Mouse (Mus musculus) heart, embryonic 14.5 days (tissue): ENCODE data around the gene Adgrg2. TPM values are rescaled to one million over a fixed set of nuclear protein-coding genes. Genes with fewer than 3 reads are reported as not detected.

Experiments used
- ATAC-seq: fragments of 200-750 bp; cut with Nextera tagmentation; 2 replicates; pipeline ENCODE4 v1.8.0; 2017; ENCODE audit warnings: low read depth, moderate TSS enrichment; ENCODE audit not compliant: insufficient number of reproducible peaks, insufficient read depth, low FRiP score
- H3K27ac ChIP-seq, 2 experiments: fragments of 200-500 bp in 1 of 2; fragments of 300-500 bp in 1 of 2; sonication (generic) in 1 of 2; replicated peaks in 1 of 2; 2 replicates each; pipeline ENCODE4 v1.5.1; 2012 to 2014; ENCODE audit warnings: low read depth in 2 of 2, low read length in 2 of 2, control low read depth in 1 of 2, mild to moderate bottlenecking in 1 of 2, mixed read lengths in 1 of 2; ENCODE audit not compliant: control insufficient read depth in 1 of 2, insufficient read depth in 1 of 2
- H3K27me3 ChIP-seq: fragments of 300-500 bp; sonication (generic); 2 replicates; pipeline ENCODE4 v1.6.1; 2014; ENCODE audit warnings: mild to moderate bottlenecking, low read length, control low read depth; ENCODE audit not compliant: control insufficient read depth, insufficient read depth
- H3K36me3 ChIP-seq: fragments of 300-500 bp; sonication (generic); 2 replicates; pipeline ENCODE4 v1.6.1; 2014; ENCODE audit warnings: mild to moderate bottlenecking, control low read depth, low read length, mixed read lengths; ENCODE audit not compliant: control insufficient read depth, insufficient read depth
- H3K4me1 ChIP-seq, 2 experiments: fragments of 200-500 bp in 1 of 2; fragments of 300-500 bp in 1 of 2; sonication (generic) in 1 of 2; 2 replicates each; pipeline ENCODE4 v1.6.1; 2012 to 2014; ENCODE audit warnings: low read length in 2 of 2, control low read depth in 1 of 2, mixed read lengths in 1 of 2; ENCODE audit not compliant: control insufficient read depth in 2 of 2, insufficient read depth in 2 of 2
- H3K4me2 ChIP-seq: fragments of 300-500 bp; sonication (generic); 2 replicates; pipeline ENCODE4 v1.6.1; 2014; ENCODE audit warnings: mild to moderate bottlenecking, low read length
- H3K4me3 ChIP-seq, 2 experiments: fragments of 200-500 bp in 1 of 2; fragments of 300-500 bp in 1 of 2; sonication (generic) in 1 of 2; 2 replicates each; pipeline ENCODE4 v1.5.1; 2012 to 2014; ENCODE audit warnings: low read length in 2 of 2, mild to moderate bottlenecking in 2 of 2, control low read depth in 1 of 2, low read depth in 1 of 2, moderate library complexity in 1 of 2; ENCODE audit not compliant: control insufficient read depth in 1 of 2, insufficient read depth in 1 of 2
- H3K9ac ChIP-seq: fragments of 300-500 bp; sonication (generic); 2 replicates; pipeline ENCODE4 v1.6.1; 2014; ENCODE audit warnings: mild to moderate bottlenecking, low read length
- H3K9me3 ChIP-seq: fragments of 300-500 bp; sonication (generic); 2 replicates; pipeline ENCODE4 v1.6.1; 2016; ENCODE audit warnings: low read length, control low read depth; ENCODE audit not compliant: control insufficient read depth
- WGBS: fragments of 180-500 bp; shearing (Covaris S2); extraction: QIAGEN DNeasy Blood & Tissue Kit; methylation state at CpG from one replicate; pipeline ENCODE4 v1.1.7; 2014; 5-methylcytosine and 5-hydroxymethylcytosine counted together
- polyA plus RNA-seq: library from polyadenylated mRNA; unstranded; fragments of >200 nt; fragmentation: Nextera tagmentation; extraction: Ambion mirVana; gene quantifications from 2 replicates; pipeline ENCODE4 v1.2.1, GENCODE M21; 2014

Gene Adgrg2
- polyA plus RNA-seq, 1 experiment from 2014 or later = 0.99 TPM

- Histone ChIP-seq H3K9ac (no peak overlapping the region), H3K4me2 (no peak overlapping the region), H3K36me3 (no peaks in the 10 kb centered on the region), H3K9me3 (no peaks in the 10 kb centered on the region), H3K27ac (no peak overlapping the region), H3K27me3 (no peaks in the 10 kb centered on the region), H3K4me1 (no peaks in the 10 kb centered on the region), H3K4me3 (no peak overlapping the region)
- no peak for ATAC-seq
- 68% methylated on average over 7 of the region's 7 CpGs for WGBS
Observed at GRCm38 (mm10) chrX:160418397-160418796, 27.9 kb downstream of the Adgrg2 start.

DNA sequence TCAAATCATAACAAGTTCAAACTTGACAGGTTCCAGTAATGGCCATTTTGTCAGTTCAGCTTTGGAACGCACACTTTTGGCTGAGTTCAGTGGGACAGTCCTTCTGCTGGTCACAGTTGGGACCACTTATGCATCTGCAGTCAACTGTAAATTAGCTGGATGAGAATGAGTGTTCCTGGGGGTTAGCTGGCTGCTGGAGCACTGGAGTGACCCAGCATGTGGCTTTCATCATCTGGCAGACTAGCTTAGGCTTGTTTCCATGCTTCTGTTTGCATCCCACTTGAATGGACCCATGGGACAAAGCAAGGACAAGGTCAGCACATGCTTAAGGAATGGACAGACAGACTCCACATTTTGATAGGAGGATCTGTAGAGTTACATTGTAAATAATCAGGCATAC lies 33.2 kb downstream of the Adgrg2 start:
- ATAC-seq = no peak
- no peak overlapping the region for H3K4me3 ChIP-seq
- H3K27ac ChIP-seq = no peak overlapping the region
- no peaks in the 10 kb centered on the region for H3K9me3 ChIP-seq
- WGBS = 72% methylated on average over 1 of the region's 1 CpGs
- H3K27me3 ChIP-seq = no peaks in the 10 kb centered on the region
- H3K4me2 ChIP-seq = no peak overlapping the region
- H3K4me1 ChIP-seq = no peaks in the 10 kb centered on the region
- H3K9ac ChIP-seq = no peak overlapping the region
- H3K36me3 ChIP-seq = no peaks in the 10 kb centered on the region

GRCm38 (mm10) chrX:160426486-160426885 lies 36.0 kb downstream of the Adgrg2 start:
- WGBS = 59% methylated on average over 1 of the region's 1 CpGs
- Histone ChIP-seq H3K9ac (no peak overlapping the region), H3K4me1 (no peaks in the 10 kb centered on the region), H3K36me3 (no peaks in the 10 kb centered on the region), H3K27ac (no peak overlapping the region), H3K27me3 (no peaks in the 10 kb centered on the region), H3K4me2 (no peak overlapping the region), H3K4me3 (no peak overlapping the region), H3K9me3 (no peaks in the 10 kb centered on the region)
- no peak for ATAC-seq

DNA sequence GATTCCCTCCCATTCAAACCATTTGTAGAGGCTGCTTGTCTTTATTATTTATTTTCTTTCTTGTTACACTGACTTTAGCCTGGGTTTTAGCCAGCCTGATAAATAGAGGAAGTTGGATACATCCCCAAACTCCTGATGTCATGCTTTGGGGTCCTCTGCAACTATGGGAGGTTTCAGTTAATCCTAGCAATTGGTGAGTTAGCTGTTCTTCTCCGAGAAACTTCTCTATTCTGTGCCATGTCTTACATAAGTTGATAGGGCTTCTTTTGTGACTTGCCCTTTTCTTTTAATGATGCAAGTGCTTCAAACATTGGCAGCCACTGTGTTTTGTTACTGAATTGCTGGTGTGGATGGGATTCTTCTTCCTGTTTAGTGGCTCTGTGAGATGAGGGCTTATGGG lies 36.4 kb downstream of the Adgrg2 start:
- Histone ChIP-seq H3K27ac (no peak overlapping the region), H3K4me1 (no peaks in the 10 kb centered on the region), H3K4me3 (no peak overlapping the region), H3K4me2 (no peak overlapping the region), H3K36me3 (no peaks in the 10 kb centered on the region), H3K9ac (no peak overlapping the region), H3K27me3 (no peaks in the 10 kb centered on the region), H3K9me3 (no peaks in the 10 kb centered on the region)
- WGBS = 67% methylated on average over 1 of the region's 1 CpGs
- ATAC-seq = no peak

GRCm38 (mm10) chrX:160432192-160432591 lies 41.7 kb downstream of the Adgrg2 start:
- 89% methylated on average over 7 of the region's 7 CpGs for WGBS
- no peaks in the 10 kb centered on the region for H3K4me1 ChIP-seq

GRCm38 (mm10) chrX:160441272-160441671 lies 50.8 kb downstream of the Adgrg2 start:
- Histone ChIP-seq H3K4me3 (no peak overlapping the region), H3K27me3 (no peaks in the 10 kb centered on the region), H3K9me3 (no peaks in the 10 kb centered on the region), H3K27ac (no peak overlapping the region), H3K4me1 (no peaks in the 10 kb centered on the region), H3K9ac (no peak overlapping the region), H3K36me3 (no peaks in the 10 kb centered on the region), H3K4me2 (no peak overlapping the region)
- ATAC-seq = no peak

More at GRCm38 (mm10) chrX:160432192-160432591, 41.7 kb downstream of the Adgrg2 start:
- H3K9me3 ChIP-seq = no peaks in the 10 kb centered on the region
- no peaks in the 10 kb centered on the region for H3K27me3 ChIP-seq
- H3K27ac ChIP-seq = no peak overlapping the region
- no peaks in the 10 kb centered on the region for H3K36me3 ChIP-seq
- no peak overlapping the region for H3K4me3 ChIP-seq
- no peak for ATAC-seq
- H3K9ac ChIP-seq = no peak overlapping the region
- H3K4me2 ChIP-seq = no peak overlapping the region

GRCm38 (mm10) chrX:160448351-160448750 lies 57.9 kb downstream of the Adgrg2 start:
- ATAC-seq = no peak
- H3K9ac ChIP-seq = no peak overlapping the region
- no peak overlapping the region for H3K4me3 ChIP-seq
- no peak overlapping the region for H3K27ac ChIP-seq
- H3K9me3 ChIP-seq = no peaks in the 10 kb centered on the region
- H3K36me3 ChIP-seq = no peaks in the 10 kb centered on the region
- no peaks in the 10 kb centered on the region for H3K27me3 ChIP-seq
- H3K4me2 ChIP-seq = no peak overlapping the region
- no peaks in the 10 kb centered on the region for H3K4me1 ChIP-seq
- 79% methylated on average over 3 of the region's 3 CpGs for WGBS

DNA sequence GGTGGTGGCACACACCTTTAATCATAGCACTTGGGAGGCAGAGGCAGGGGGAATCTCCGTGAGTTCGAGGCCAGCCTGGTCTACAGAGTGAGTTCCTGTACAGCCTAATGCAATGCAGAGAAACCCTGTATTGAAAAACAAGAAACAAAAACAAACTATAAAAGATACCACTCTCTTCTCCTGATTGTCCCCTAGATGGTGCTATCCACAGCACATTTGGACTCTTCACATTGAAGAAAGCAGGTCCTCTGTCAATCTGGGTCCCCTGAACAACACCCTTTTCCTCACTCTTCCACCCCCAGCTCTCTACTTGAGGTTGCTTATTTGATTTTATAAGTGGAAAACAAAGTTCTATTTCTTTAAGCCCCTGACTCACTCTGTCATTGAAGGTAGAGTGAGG lies 58.9 kb downstream of the Adgrg2 start:
- Histone ChIP-seq H3K27ac (no peak overlapping the region), H3K9ac (no peak overlapping the region), H3K4me3 (no peak overlapping the region), H3K27me3 (no peaks in the 10 kb centered on the region), H3K9me3 (no peaks in the 10 kb centered on the region), H3K4me1 (no peaks in the 10 kb centered on the region), H3K4me2 (no peak overlapping the region), H3K36me3 (no peaks in the 10 kb centered on the region)
- 58% methylated on average over 2 of the region's 2 CpGs for WGBS
- ATAC-seq = no peak
